In the genomic region with DNA sequence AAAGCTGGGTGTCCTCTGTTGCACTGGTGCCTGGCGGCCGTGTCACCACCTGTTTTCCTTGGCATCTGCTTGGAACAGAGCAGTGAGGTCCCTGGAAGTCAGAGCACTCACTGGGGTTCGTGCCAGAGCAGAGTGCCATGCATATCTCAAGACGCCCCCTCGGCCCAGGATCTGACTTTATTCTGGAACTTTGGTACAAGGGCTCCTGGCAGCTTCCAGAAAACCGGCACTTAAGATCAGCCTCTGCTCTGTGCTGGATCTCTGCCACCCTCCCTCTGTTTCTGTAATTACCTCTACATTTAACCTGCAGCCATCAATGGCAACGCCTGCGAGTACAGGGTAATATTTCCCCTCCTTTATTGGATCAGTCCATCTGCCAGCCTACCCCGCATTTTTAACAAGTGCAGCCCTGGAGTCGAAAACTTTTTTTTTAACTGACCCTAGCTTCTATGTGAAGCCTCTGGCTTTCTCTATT, we compare ENCODE assay signal across 9 mouse cellular contexts.
A peak's percentile ranks its signal among the peaks of the same experiment; 100 is the strongest.
DNase-seq lines count a peak whose midpoint lies in the region; ATAC-seq and TF ChIP-seq lines count a peak whose summit lies in the region.
"Had no signal": no experiment of that assay in that cellular context is flagged by ENCODE, and none has a peak within 500 bp of the region (broad histone marks: within the 10 kb centered on the region; RNA-seq: fewer than 3 reads in every experiment).

No protein-coding gene starts in this region.

- TF ChIP-seq POLR2A in kidney, adult 2 months (IDR thresholded peaks at IDR 0.05; ENCODE audit: low read depth, low read length) = no peak

- H3K27me3 ChIP-seq in kidney, adult 2 months (replicated peaks; ENCODE audit: control insufficient read depth, insufficient read depth, low read length) = no peaks in the 10 kb centered on the region
- H3K27me3 ChIP-seq in kidney, embryonic 15.5 days = no peaks in the 10 kb centered on the region
- H3K27me3 ChIP-seq in forebrain, embryonic 10.5 days (ENCODE audit: poor library complexity, severe bottlenecking) = peaks cover 92% of the 10 kb centered on the region
- H3K27me3 ChIP-seq: liver, embryonic 15.5 days had no signal

- no peaks in the 10 kb centered on the region for H3K9me3 ChIP-seq in kidney, embryonic 15.5 days (replicated peaks)
- no peaks in the 10 kb centered on the region for H3K9me3 ChIP-seq in forebrain, embryonic 10.5 days
- H3K9me3 ChIP-seq: liver, embryonic 15.5 days had no signal

- H3K4me3 ChIP-seq in kidney, adult 2 months (ENCODE audit: insufficient read depth, low read depth, low read length) = no peak overlapping the region
- H3K4me3 ChIP-seq in kidney, embryonic 15.5 days (replicated peaks) = no peak overlapping the region
- peak overlapping the region; percentile 27 for H3K4me3 ChIP-seq in forebrain, embryonic 10.5 days
- no peak overlapping the region for H3K4me3 ChIP-seq in left cerebral cortex, adult 2 months
- H3K4me3 ChIP-seq: liver, embryonic 15.5 days had no signal

- no peak for ATAC-seq in kidney, embryonic 15.5 days (replicated peaks; ENCODE audit: low FRiP score)

- H3K36me3 ChIP-seq in kidney, adult 2 months (ENCODE audit: control insufficient read depth, insufficient read depth, low read length) = no peaks in the 10 kb centered on the region
- H3K36me3 ChIP-seq in kidney, embryonic 15.5 days = no peaks in the 10 kb centered on the region
- no peaks in the 10 kb centered on the region for H3K36me3 ChIP-seq in forebrain, embryonic 10.5 days (replicated peaks)
- H3K36me3 ChIP-seq: liver, embryonic 15.5 days had no signal

- peak; percentile 43 for DNase-seq in kidney, adult 2 months
- peak; percentile 55 for DNase-seq in forebrain, embryonic 10.5 days (ENCODE audit: extremely low spot score, low spot score)
- peak; percentile 52 for DNase-seq in kidney, postnatal 14 days
- peak; percentile 34 for DNase-seq in retina, embryonic 14.5 days (ENCODE audit: low spot score)
- no peak for DNase-seq in spleen, postnatal 14 days (ENCODE audit: low spot score in 2 of 2)
- no peak for DNase-seq in left cerebral cortex, adult 2 months (ENCODE audit: extremely low spot score in 1 of 2, low spot score in 2 of 2)
- no peak for DNase-seq in ovary, postnatal 10 days (ENCODE audit: low spot score)

- no peak overlapping the region for H3K27ac ChIP-seq in kidney, adult 2 months (ENCODE audit: insufficient read depth, low read depth, low read length)
- H3K27ac ChIP-seq in kidney, embryonic 15.5 days = no peak overlapping the region
- peak overlapping the region; percentile 82 for H3K27ac ChIP-seq in forebrain, embryonic 10.5 days
- H3K27ac ChIP-seq in left cerebral cortex, adult 2 months = no peak overlapping the region
- H3K27ac ChIP-seq: liver, embryonic 15.5 days had no signal

- H3K4me2 ChIP-seq in kidney, embryonic 15.5 days = no peak overlapping the region
- H3K4me2 ChIP-seq: liver, embryonic 15.5 days had no signal

- no peaks in the 10 kb centered on the region for H3K4me1 ChIP-seq in kidney, adult 2 months (ENCODE audit: control insufficient read depth, insufficient read depth, low read length)
- peaks cover 7% of the 10 kb centered on the region; the same call in 1 of the 2 replicates for H3K4me1 ChIP-seq in kidney, embryonic 15.5 days
- H3K4me1 ChIP-seq in forebrain, embryonic 10.5 days = peaks cover 32% of the 10 kb centered on the region
- H3K4me1 ChIP-seq: liver, embryonic 15.5 days had no signal

- no peak overlapping the region for H3K9ac ChIP-seq in kidney, embryonic 15.5 days
- H3K9ac ChIP-seq: liver, embryonic 15.5 days had no signal

- intact Hi-C loops in left cerebral cortex, adult 2 months (cut with DNase I) = no loop called here

- WGBS in kidney, adult 2 months = 26% methylated on average over 10 of the region's 10 CpGs
- 37% methylated on average over 10 of the region's 10 CpGs for WGBS in kidney, embryonic 15.5 days
- 27% methylated on average over 10 of the region's 10 CpGs for WGBS in forebrain, embryonic 10.5 days

- no peak for TF ChIP-seq CTCF in kidney, adult 2 months (conservative IDR thresholded peaks at IDR 0.05; ENCODE audit: insufficient read depth, insufficient read length, low read depth, low read length)
- TF ChIP-seq CTCF in left cerebral cortex, adult 2 months (IDR thresholded peaks at IDR 0.05) = no peak

Comparison
In these comparisons a context has a peak if more than half of its experiments do, and no peak if none do; other contexts are left out.
1. DNase-seq: peak in kidney, adult 2 months (single experiment), forebrain, embryonic 10.5 days (single experiment), kidney, postnatal 14 days (single experiment) and retina, embryonic 14.5 days (single experiment); none in spleen, postnatal 14 days (0 of 2), left cerebral cortex, adult 2 months (0 of 2) and ovary, postnatal 10 days (single experiment).